Mouse (Mus musculus) forebrain, embryonic 15.5 days (tissue): ENCODE measurements around the gene Slc20a1. TPM values are rescaled to one million over a fixed set of nuclear protein-coding genes. Genes with fewer than 3 reads are reported as not detected.

ENCODE experiments used
- ATAC-seq: fragments of 200-750 bp; cut with Nextera tagmentation; replicated peaks from 2 replicates; pipeline ENCODE4 v1.8.0; 2017; ENCODE audit warnings: mild to moderate bottlenecking, moderate TSS enrichment, moderate library complexity
- H3K27ac ChIP-seq: fragments of 300-500 bp; sonication (generic); replicated peaks from 2 replicates; pipeline ENCODE4 v1.5.1; 2015; ENCODE audit warnings: mild to moderate bottlenecking, inconsistent platforms
- H3K27me3 ChIP-seq: fragments of 300-500 bp; sonication (generic); 2 replicates; pipeline ENCODE4 v1.6.1; 2015; ENCODE audit warnings: inconsistent platforms
- H3K36me3 ChIP-seq: fragments of 300-500 bp; sonication (generic); 2 replicates; pipeline ENCODE4 v1.6.1; 2015; ENCODE audit warnings: mild to moderate bottlenecking, inconsistent platforms
- H3K4me1 ChIP-seq: fragments of 300-500 bp; sonication (generic); 2 replicates; pipeline ENCODE4 v1.6.1; 2015; ENCODE audit warnings: inconsistent platforms
- H3K4me2 ChIP-seq: fragments of 300-500 bp; sonication (generic); replicated peaks from 2 replicates; pipeline ENCODE4 v1.6.1; 2015; ENCODE audit warnings: mild to moderate bottlenecking, inconsistent platforms
- H3K4me3 ChIP-seq: fragments of 300-500 bp; sonication (generic); 2 replicates; pipeline ENCODE4 v1.5.1; 2015; ENCODE audit warnings: mild to moderate bottlenecking, inconsistent platforms
- H3K9ac ChIP-seq: fragments of 300-500 bp; sonication (generic); replicated peaks from 2 replicates; pipeline ENCODE4 v1.6.1; 2015; ENCODE audit warnings: mild to moderate bottlenecking, inconsistent platforms
- H3K9me3 ChIP-seq: fragments of 300-500 bp; sonication (generic); 2 replicates; pipeline ENCODE4 v1.6.1; 2016; ENCODE audit warnings: inconsistent platforms
- WGBS: fragments of 180-500 bp; shearing (Covaris S2); methylation state at CpG from one replicate; pipeline ENCODE4 v1.1.7; 2015; ENCODE audit warnings: mixed read lengths; 5-methylcytosine and 5-hydroxymethylcytosine counted together
- polyA plus RNA-seq: library from polyadenylated mRNA; unstranded; fragments of >200 nt; fragmentation: Nextera tagmentation; extraction: Ambion mirVana; gene quantifications from 2 replicates; pipeline ENCODE4 v1.2.1, GENCODE M21; 2015

The Slc20a1 gene
- polyA plus RNA-seq, 1 experiment from 2014 or later = 58.8 TPM

GRCm38 (mm10) chr2:129218537-129219105, 20.1 kb downstream of the Slc20a1 start:
- ATAC-seq = peak; percentile 29; the same call in 1 of the 2 replicates
- Histone ChIP-seq H3K4me3 (no peak overlapping the region), H3K9me3 (no peaks in the 10 kb centered on the region), H3K4me2 (no peak overlapping the region), H3K27me3 (no peaks in the 10 kb centered on the region), H3K27ac (no peak overlapping the region), H3K9ac (no peak overlapping the region), H3K4me1 (no peaks in the 10 kb centered on the region), H3K36me3 (no peaks in the 10 kb centered on the region)
- WGBS = 60% methylated on average over 4 of the region's 4 CpGs

- H3K27ac ChIP-seq = no peak overlapping the region
- no peaks in the 10 kb centered on the region for H3K4me1 ChIP-seq
- H3K4me2 ChIP-seq = no peak overlapping the region
- H3K9me3 ChIP-seq = no peaks in the 10 kb centered on the region
- whole genome bisulfite sequencing = 67% methylated on average over 9 of the region's 9 CpGs
- H3K9ac ChIP-seq = no peak overlapping the region
- no peaks in the 10 kb centered on the region for H3K27me3 ChIP-seq
- no peak overlapping the region for H3K4me3 ChIP-seq
- H3K36me3 ChIP-seq = no peaks in the 10 kb centered on the region
- no peak for ATAC-seq
Observed at GRCm38 (mm10) chr2:129221097-129221632, 22.6 kb downstream of the Slc20a1 start.

- ATAC-seq = no peak
- H3K27me3 ChIP-seq = no peaks in the 10 kb centered on the region
- H3K27ac ChIP-seq = no peak overlapping the region
- H3K9ac ChIP-seq = no peak overlapping the region
- H3K9me3 ChIP-seq = no peaks in the 10 kb centered on the region
- no peak overlapping the region for H3K4me2 ChIP-seq
- no peak overlapping the region for H3K4me3 ChIP-seq
- WGBS = 80% methylated on average over 4 of the region's 4 CpGs
- H3K4me1 ChIP-seq = no peaks in the 10 kb centered on the region
- no peaks in the 10 kb centered on the region for H3K36me3 ChIP-seq
Observed at GRCm38 (mm10) chr2:129224178-129224577, 25.6 kb downstream of the Slc20a1 start.

- 85% methylated on average over 17 of the region's 17 CpGs for WGBS
- Histone ChIP-seq H3K27me3 (no peaks in the 10 kb centered on the region), H3K4me1 (no peaks in the 10 kb centered on the region), H3K27ac (no peak overlapping the region), H3K4me3 (no peak overlapping the region), H3K4me2 (no peak overlapping the region), H3K36me3 (no peaks in the 10 kb centered on the region), H3K9me3 (no peaks in the 10 kb centered on the region), H3K9ac (no peak overlapping the region)
- ATAC-seq = no peak
Observed at GRCm38 (mm10) chr2:129225251-129225819, 26.8 kb downstream of the Slc20a1 start.

GRCm38 (mm10) chr2:129226296-129226851, 27.8 kb downstream of the Slc20a1 start:
- no peaks in the 10 kb centered on the region for H3K9me3 ChIP-seq
- no peak overlapping the region for H3K9ac ChIP-seq
- H3K4me1 ChIP-seq = no peaks in the 10 kb centered on the region
- no peak overlapping the region for H3K4me2 ChIP-seq
- no peaks in the 10 kb centered on the region for H3K27me3 ChIP-seq
- ATAC-seq = no peak
- no peak overlapping the region for H3K27ac ChIP-seq
- no peaks in the 10 kb centered on the region for H3K36me3 ChIP-seq
- H3K4me3 ChIP-seq = no peak overlapping the region
- WGBS = 61% methylated on average over 11 of the region's 11 CpGs

- H3K9me3 ChIP-seq = no peaks in the 10 kb centered on the region
- H3K4me2 ChIP-seq = no peak overlapping the region
- H3K4me3 ChIP-seq = no peak overlapping the region
- no peak for ATAC-seq
- H3K4me1 ChIP-seq = peaks cover 6% of the 10 kb centered on the region
- H3K9ac ChIP-seq = no peak overlapping the region
- WGBS = 73% methylated on average over 7 of the region's 7 CpGs
- no peaks in the 10 kb centered on the region for H3K27me3 ChIP-seq
- H3K36me3 ChIP-seq = no peaks in the 10 kb centered on the region
- H3K27ac ChIP-seq = no peak overlapping the region
Observed at GRCm38 (mm10) chr2:129227011-129227529, 28.5 kb downstream of the Slc20a1 start.

- Histone ChIP-seq H3K9me3 (no peaks in the 10 kb centered on the region), H3K4me3 (no peak overlapping the region), H3K36me3 (no peaks in the 10 kb centered on the region), H3K9ac (no peak overlapping the region), H3K4me1 (peaks cover 12% of the 10 kb centered on the region), H3K4me2 (no peak overlapping the region), H3K27ac (no peak overlapping the region), H3K27me3 (no peaks in the 10 kb centered on the region)
- WGBS = 87% methylated on average over 6 of the region's 7 CpGs
- ATAC-seq = no peak
Observed at GRCm38 (mm10) chr2:129227709-129228108, 29.1 kb downstream of the Slc20a1 start.

- Histone ChIP-seq H3K4me2 (no peak overlapping the region), H3K36me3 (no peaks in the 10 kb centered on the region), H3K27me3 (no peaks in the 10 kb centered on the region), H3K27ac (no peak overlapping the region), H3K9ac (no peak overlapping the region), H3K4me1 (peaks cover 16% of the 10 kb centered on the region), H3K9me3 (no peaks in the 10 kb centered on the region), H3K4me3 (no peak overlapping the region)
- WGBS = 83% methylated on average over 4 of the region's 4 CpGs
- no peak for ATAC-seq
Observed at GRCm38 (mm10) chr2:129228571-129228970, 30.0 kb downstream of the Slc20a1 start.

GRCm38 (mm10) chr2:129229316-129229715, 30.8 kb downstream of the Slc20a1 start:
- no peak for ATAC-seq
- 97% methylated on average over 7 of the region's 7 CpGs for WGBS
- no peaks in the 10 kb centered on the region for H3K36me3 ChIP-seq
- no peak overlapping the region for H3K4me2 ChIP-seq
- H3K27me3 ChIP-seq = no peaks in the 10 kb centered on the region
- H3K9ac ChIP-seq = no peak overlapping the region
- H3K4me3 ChIP-seq = no peak overlapping the region
- H3K9me3 ChIP-seq = no peaks in the 10 kb centered on the region
- H3K4me1 ChIP-seq = peaks cover 16% of the 10 kb centered on the region
- no peak overlapping the region for H3K27ac ChIP-seq

GRCm38 (mm10) chr2:129232023-129232422, 33.5 kb downstream of the Slc20a1 start:
- Histone ChIP-seq H3K4me3 (no peak overlapping the region), H3K27ac (peak overlapping the region; percentile 49; the same call in 1 of the 2 replicates), H3K9me3 (no peaks in the 10 kb centered on the region), H3K27me3 (no peaks in the 10 kb centered on the region), H3K4me1 (peaks cover 16% of the 10 kb centered on the region), H3K9ac (no peak overlapping the region), H3K36me3 (no peaks in the 10 kb centered on the region), H3K4me2 (no peak overlapping the region)
- peak; percentile 95 for ATAC-seq
- WGBS = 48% methylated on average over 4 of the region's 4 CpGs

- Histone ChIP-seq H3K36me3 (no peaks in the 10 kb centered on the region), H3K4me2 (no peak overlapping the region), H3K9ac (no peak overlapping the region), H3K4me3 (no peak overlapping the region), H3K27me3 (no peaks in the 10 kb centered on the region), H3K9me3 (no peaks in the 10 kb centered on the region), H3K4me1 (peaks cover 16% of the 10 kb centered on the region), H3K27ac (peak overlapping the region; percentile 49)
- peak; percentile 41; the same call in 1 of the 2 replicates for ATAC-seq
- 70% methylated on average over 9 of the region's 9 CpGs for WGBS
Observed at GRCm38 (mm10) chr2:129232484-129232883, 33.9 kb downstream of the Slc20a1 start.

- Histone ChIP-seq H3K4me1 (peaks cover 16% of the 10 kb centered on the region), H3K27ac (no peak overlapping the region), H3K27me3 (no peaks in the 10 kb centered on the region), H3K9ac (no peak overlapping the region), H3K36me3 (no peaks in the 10 kb centered on the region), H3K4me2 (no peak overlapping the region), H3K9me3 (no peaks in the 10 kb centered on the region), H3K4me3 (no peak overlapping the region)
- no peak for ATAC-seq
- WGBS = 78% methylated on average over 1 of the region's 1 CpGs
Observed at GRCm38 (mm10) chr2:129233218-129233617, 34.7 kb downstream of the Slc20a1 start.
